Mouse (Mus musculus): Measurements from ENCODE around the gene Gimap3. TPM values are rescaled to one million over a fixed set of nuclear protein-coding genes. Genes with fewer than 3 reads are reported as not detected.

The Gimap3 gene
- total RNA-seq, 2 experiments from 2014 or later, result 4.4 to 8.8 TPM

GRCm38 (mm10) chr6:48745959-48746889 lies 24.4 kb downstream of the Gimap3 start, which contains the start of gene Gimap5:
Gene Gimap5 (plus strand): TSS chr6:48746197.
- no peak for ATAC-seq (replicated peaks; ENCODE audit: low FRiP score, poor library complexity, severe bottlenecking)

- no peak for ATAC-seq (replicated peaks; ENCODE audit: low FRiP score, poor library complexity, severe bottlenecking)
These were observed 25.2 kb downstream of the Gimap3 start for GRCm38 (mm10) chr6:48745490-48745889.

GRCm38 (mm10) chr6:48742422-48743351 lies 28.0 kb downstream of the Gimap3 start:
- ATAC-seq (replicated peaks; ENCODE audit: low FRiP score, poor library complexity, severe bottlenecking), result no peak

- ATAC-seq (replicated peaks; ENCODE audit: low FRiP score, poor library complexity, severe bottlenecking), result no peak
These were observed 28.9 kb downstream of the Gimap3 start for GRCm38 (mm10) chr6:48741711-48742206.

GRCm38 (mm10) chr6:48741273-48741672 lies 29.4 kb downstream of the Gimap3 start:
- ATAC-seq (replicated peaks; ENCODE audit: low FRiP score, poor library complexity, severe bottlenecking), result no peak

GRCm38 (mm10) chr6:48740501-48741169 lies 30.0 kb downstream of the Gimap3 start:
- no peak for ATAC-seq (replicated peaks; ENCODE audit: low FRiP score, poor library complexity, severe bottlenecking)

GRCm38 (mm10) chr6:48739780-48740055 lies 30.9 kb downstream of the Gimap3 start:
- no peak for ATAC-seq (replicated peaks; ENCODE audit: low FRiP score, poor library complexity, severe bottlenecking)

GRCm38 (mm10) chr6:48738961-48739779 lies 31.5 kb downstream of the Gimap3 start, which contains the start of gene Gimap1:
Gene Gimap1 (plus strand): TSS chr6:48739054.
- ATAC-seq (replicated peaks; ENCODE audit: low FRiP score, poor library complexity, severe bottlenecking), result no peak

GRCm38 (mm10) chr6:48737688-48738087 lies 33.0 kb downstream of the Gimap3 start:
- ATAC-seq (replicated peaks; ENCODE audit: low FRiP score, poor library complexity, severe bottlenecking), result no peak

GRCm38 (mm10) chr6:48737053-48737452 lies 33.6 kb downstream of the Gimap3 start:
- no peak for ATAC-seq (replicated peaks; ENCODE audit: low FRiP score, poor library complexity, severe bottlenecking)

GRCm38 (mm10) chr6:48733660-48734059 lies 37.0 kb downstream of the Gimap3 start:
- ATAC-seq (replicated peaks; ENCODE audit: low FRiP score, poor library complexity, severe bottlenecking), result no peak

- ATAC-seq (replicated peaks; ENCODE audit: low FRiP score, poor library complexity, severe bottlenecking), result no peak
These were observed 37.8 kb downstream of the Gimap3 start for GRCm38 (mm10) chr6:48732864-48733304.

- ATAC-seq (replicated peaks; ENCODE audit: low FRiP score, poor library complexity, severe bottlenecking), result no peak
These were observed 42.9 kb downstream of the Gimap3 start for GRCm38 (mm10) chr6:48727761-48728160.

GRCm38 (mm10) chr6:48725476-48725875 lies 45.2 kb downstream of the Gimap3 start:
- ATAC-seq (replicated peaks; ENCODE audit: low FRiP score, poor library complexity, severe bottlenecking), result no peak

- no peak for ATAC-seq (replicated peaks; ENCODE audit: low FRiP score, poor library complexity, severe bottlenecking)
These were observed 47.2 kb downstream of the Gimap3 start for GRCm38 (mm10) chr6:48723468-48723867.

GRCm38 (mm10) chr6:48720326-48720725 lies 50.3 kb downstream of the Gimap3 start:
- ATAC-seq (replicated peaks; ENCODE audit: low FRiP score, poor library complexity, severe bottlenecking), result no peak

GRCm38 (mm10) chr6:48718455-48718854 lies 52.2 kb downstream of the Gimap3 start, which contains the start of the genes Gm28053 and Gimap7:
Gene Gm28053 (plus strand): TSS chr6:48718607.
Gene Gimap7 (plus strand): TSS chr6:48718621.
- no peak for ATAC-seq (replicated peaks; ENCODE audit: low FRiP score, poor library complexity, severe bottlenecking)
